Mouse (Mus musculus): ENCODE results near the gene 1700034J05Rik. TPM values are rescaled to one million over a fixed set of nuclear protein-coding genes. Genes with fewer than 3 reads are reported as not detected.

Gene 1700034J05Rik
- polyA plus RNA-seq, 2 experiments, result 0.56 TPM; not detected in 1

GRCm38 (mm10) chr6:146995391-146995790, 41.2 kb upstream of the 1700034J05Rik start:
- Histone ChIP-seq H3K27me3 (ENCODE audit: control insufficient read depth, insufficient read depth, low read length) (no peaks in the 10 kb centered on the region), H3K9me3 (ENCODE audit: control insufficient read depth, low read length) (no peaks in the 10 kb centered on the region), H3K36me3 (ENCODE audit: control insufficient read depth, insufficient read depth, low read length) (peaks cover 42% of the 10 kb centered on the region), H3K4me3 (replicated peaks; ENCODE audit: low read length) (no peak overlapping the region), H3K9ac (ENCODE audit: low read depth, low read length, severe bottlenecking) (no peak overlapping the region), H3K4me1 (ENCODE audit: control insufficient read depth, insufficient read depth, low read length) (no peaks in the 10 kb centered on the region), H3K4me2 (replicated peaks; ENCODE audit: low read depth, low read length, severe bottlenecking) (no peak overlapping the region), H3K27ac (replicated peaks; ENCODE audit: low read depth, low read length) (no peak overlapping the region)
- DNase-seq (ENCODE audit: low spot score) (no peak), ATAC-seq (ENCODE audit: low FRiP score, low read depth) (no peak)
- 88% methylated on average over 2 of the region's 2 CpGs for WGBS
- TF ChIP-seq POLR2A (IDR thresholded peaks at IDR 0.05; ENCODE audit: borderline replicate concordance, extremely low read depth, insufficient read depth, insufficient read length), result no peak

GRCm38 (mm10) chr6:146994236-146994635, 40.0 kb upstream of the 1700034J05Rik start:
- no peaks in the 10 kb centered on the region for H3K4me1 ChIP-seq (ENCODE audit: control insufficient read depth, insufficient read depth, low read length)
- 45% methylated on average over 5 of the region's 5 CpGs for WGBS
- H3K4me3 ChIP-seq (replicated peaks; ENCODE audit: low read length), result no peak overlapping the region
- no peaks in the 10 kb centered on the region for H3K9me3 ChIP-seq (ENCODE audit: control insufficient read depth, low read length)
- no peak overlapping the region for H3K27ac ChIP-seq (replicated peaks; ENCODE audit: low read depth, low read length)
- no peak overlapping the region for H3K9ac ChIP-seq (ENCODE audit: low read depth, low read length, severe bottlenecking)
- TF ChIP-seq POLR2A (IDR thresholded peaks at IDR 0.05; ENCODE audit: borderline replicate concordance, extremely low read depth, insufficient read depth, insufficient read length), result no peak
- no peaks in the 10 kb centered on the region for H3K27me3 ChIP-seq (ENCODE audit: control insufficient read depth, insufficient read depth, low read length)
- H3K36me3 ChIP-seq (ENCODE audit: control insufficient read depth, insufficient read depth, low read length), result peaks cover 32% of the 10 kb centered on the region
- DNase-seq (ENCODE audit: low spot score), result peak; percentile 81
- H3K4me2 ChIP-seq (replicated peaks; ENCODE audit: low read depth, low read length, severe bottlenecking), result no peak overlapping the region
- no peak for ATAC-seq (ENCODE audit: low FRiP score, low read depth)

GRCm38 (mm10) chr6:146984569-146984968, 30.3 kb upstream of the 1700034J05Rik start:
- Histone ChIP-seq H3K4me1 (ENCODE audit: control insufficient read depth, insufficient read depth, low read length) (peaks cover 11% of the 10 kb centered on the region), H3K27me3 (ENCODE audit: control insufficient read depth, insufficient read depth, low read length) (no peaks in the 10 kb centered on the region), H3K4me3 (replicated peaks; ENCODE audit: low read length) (no peak overlapping the region), H3K4me2 (replicated peaks; ENCODE audit: low read depth, low read length, severe bottlenecking) (no peak overlapping the region), H3K36me3 (ENCODE audit: control insufficient read depth, insufficient read depth, low read length) (no peaks in the 10 kb centered on the region; the same call in 1 of the 2 replicates), H3K9ac (ENCODE audit: low read depth, low read length, severe bottlenecking) (no peak overlapping the region), H3K27ac (replicated peaks; ENCODE audit: low read depth, low read length) (no peak overlapping the region), H3K9me3 (ENCODE audit: control insufficient read depth, low read length) (no peaks in the 10 kb centered on the region)
- ATAC-seq (ENCODE audit: low FRiP score, low read depth), result 0 out of 2 replicates have a peak, but pooled peaks have one; percentile 21
- no peak for DNase-seq (ENCODE audit: low spot score)
- WGBS, result 61% methylated on average over 3 of the region's 3 CpGs
- TF ChIP-seq POLR2A (IDR thresholded peaks at IDR 0.05; ENCODE audit: borderline replicate concordance, extremely low read depth, insufficient read depth, insufficient read length), result no peak

- H3K9me3 ChIP-seq (ENCODE audit: control insufficient read depth, low read length), result no peaks in the 10 kb centered on the region
- peaks cover 22% of the 10 kb centered on the region for H3K4me1 ChIP-seq (ENCODE audit: control insufficient read depth, insufficient read depth, low read length)
- TF ChIP-seq POLR2A (IDR thresholded peaks at IDR 0.05; ENCODE audit: borderline replicate concordance, extremely low read depth, insufficient read depth, insufficient read length), result no peak
- WGBS, result 24% methylated on average over 1 of the region's 1 CpGs
- H3K36me3 ChIP-seq (ENCODE audit: control insufficient read depth, insufficient read depth, low read length), result peaks cover 8% of the 10 kb centered on the region; the same call in 1 of the 2 replicates
- H3K27ac ChIP-seq (replicated peaks; ENCODE audit: low read depth, low read length), result no peak overlapping the region
- H3K4me3 ChIP-seq (replicated peaks; ENCODE audit: low read length), result no peak overlapping the region
- H3K4me2 ChIP-seq (replicated peaks; ENCODE audit: low read depth, low read length, severe bottlenecking), result no peak overlapping the region
- no peaks in the 10 kb centered on the region for H3K27me3 ChIP-seq (ENCODE audit: control insufficient read depth, insufficient read depth, low read length)
- H3K9ac ChIP-seq (ENCODE audit: low read depth, low read length, severe bottlenecking), result no peak overlapping the region
- ATAC-seq (ENCODE audit: low FRiP score, low read depth) (no peak), DNase-seq (ENCODE audit: low spot score) (no peak)
Observed at GRCm38 (mm10) chr6:146981249-146981835, 27.1 kb upstream of the 1700034J05Rik start.

DNA sequence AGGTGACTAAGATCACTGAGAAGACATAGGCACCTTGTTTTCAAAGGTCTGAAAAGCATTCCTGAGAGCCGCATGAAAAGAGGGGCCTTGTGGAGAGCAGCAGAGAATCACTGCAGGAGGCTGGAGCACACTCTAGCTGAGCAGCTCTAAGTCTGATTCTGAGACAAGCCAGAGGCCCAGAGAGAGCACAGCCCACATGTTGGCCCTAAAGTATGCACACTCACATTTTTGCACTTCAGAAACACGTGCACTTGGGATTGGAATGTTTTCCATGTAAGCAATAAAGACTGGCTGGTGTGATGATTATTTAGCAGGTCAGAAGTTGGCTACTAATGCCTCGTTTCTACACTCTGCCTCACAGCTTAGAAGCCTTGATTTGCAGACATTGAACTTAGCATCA, 25.7 kb upstream of the 1700034J05Rik start:
- Histone ChIP-seq H3K4me3 (replicated peaks; ENCODE audit: low read length) (no peak overlapping the region), H3K27me3 (ENCODE audit: control insufficient read depth, insufficient read depth, low read length) (no peaks in the 10 kb centered on the region), H3K27ac (replicated peaks; ENCODE audit: low read depth, low read length) (peak overlapping the region; percentile 39; the same call in 1 of the 2 replicates), H3K9me3 (ENCODE audit: control insufficient read depth, low read length) (no peaks in the 10 kb centered on the region), H3K4me1 (ENCODE audit: control insufficient read depth, insufficient read depth, low read length) (peaks cover 22% of the 10 kb centered on the region), H3K9ac (ENCODE audit: low read depth, low read length, severe bottlenecking) (no peak overlapping the region), H3K36me3 (ENCODE audit: control insufficient read depth, insufficient read depth, low read length) (peaks cover 8% of the 10 kb centered on the region; the same call in 1 of the 2 replicates), H3K4me2 (replicated peaks; ENCODE audit: low read depth, low read length, severe bottlenecking) (no peak overlapping the region)
- 0 out of 2 replicates have a peak, but pooled peaks have one; percentile 21 for ATAC-seq (ENCODE audit: low FRiP score, low read depth)
- WGBS, result 15% methylated on average over 3 of the region's 3 CpGs
- no peak for DNase-seq (ENCODE audit: low spot score)
- TF ChIP-seq POLR2A (IDR thresholded peaks at IDR 0.05; ENCODE audit: borderline replicate concordance, extremely low read depth, insufficient read depth, insufficient read length), result no peak
